Mouse (Mus musculus): Measurements from ENCODE around the gene Olfr1205. TPM values are rescaled to one million over a fixed set of nuclear protein-coding genes. Genes with fewer than 3 reads are reported as not detected.

Gene Olfr1205
- not detected for polyA plus RNA-seq (2017; shearing (Covaris generic))

DNA sequence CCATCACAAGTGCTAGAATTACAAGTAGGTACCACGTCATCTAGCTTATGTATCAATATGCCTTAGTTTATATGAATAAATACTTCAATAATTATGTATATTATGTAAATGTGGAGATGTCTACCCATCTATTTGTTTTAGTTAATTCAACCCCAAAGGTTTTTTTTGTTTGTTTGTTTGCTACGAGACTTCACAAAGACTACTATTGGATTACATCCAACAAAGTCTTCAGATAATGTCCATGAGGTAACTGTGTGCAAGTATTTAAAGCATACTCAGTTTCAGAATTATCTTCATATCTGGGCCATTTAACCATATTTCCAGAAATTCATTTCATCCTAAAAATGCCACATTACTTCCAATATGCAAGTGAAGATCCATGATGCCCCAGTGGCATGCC is at the start of gene Olfr1205:
Gene Olfr1205 (plus strand): TSS at position 301 of the 400 bp plus-strand sequence.

DNA sequence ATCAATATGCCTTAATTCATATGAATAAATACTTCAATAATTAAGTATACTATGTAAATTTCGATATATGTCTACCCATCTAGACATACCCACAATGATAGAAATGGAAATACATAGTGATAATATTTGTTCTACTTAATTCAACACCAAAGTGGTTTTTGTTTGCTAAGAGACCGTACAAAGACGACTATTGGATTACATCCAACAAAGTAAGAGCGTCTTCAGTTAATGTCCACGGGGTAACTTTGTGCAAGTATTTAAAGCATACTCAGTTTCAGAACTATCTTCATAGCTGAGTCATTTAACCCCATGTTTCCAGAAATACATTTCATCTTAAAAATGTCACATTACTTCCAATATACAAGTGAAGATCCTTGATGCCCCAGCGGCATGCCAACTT is 36.8 kb upstream of the Olfr1205 start, which contains the start of gene Olfr1201:
Gene Olfr1201 (plus strand): TSS at position 301 of the 400 bp plus-strand sequence.

DNA sequence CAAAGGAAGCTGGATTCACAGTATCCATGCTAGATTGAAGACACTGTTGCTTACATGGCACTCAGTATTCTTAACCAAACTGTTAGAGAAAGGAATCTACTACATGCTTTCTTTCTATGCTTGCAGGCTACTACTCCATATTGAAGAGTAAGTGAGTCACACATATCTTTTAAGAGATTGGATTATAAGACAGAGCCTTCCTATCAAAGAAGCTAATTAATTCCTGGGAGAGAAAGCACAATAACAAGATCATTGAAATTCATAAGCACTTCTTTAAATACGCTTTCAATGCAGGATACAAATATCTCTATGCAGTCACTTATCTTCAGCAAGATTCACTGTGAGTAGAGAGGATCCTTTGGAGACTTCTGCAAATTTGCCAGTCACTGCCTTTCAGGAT is 15.3 kb upstream of the Olfr1205 start, which contains the start of gene Olfr1202:
Gene Olfr1202 (plus strand): TSS at position 301 of the 400 bp plus-strand sequence.

DNA sequence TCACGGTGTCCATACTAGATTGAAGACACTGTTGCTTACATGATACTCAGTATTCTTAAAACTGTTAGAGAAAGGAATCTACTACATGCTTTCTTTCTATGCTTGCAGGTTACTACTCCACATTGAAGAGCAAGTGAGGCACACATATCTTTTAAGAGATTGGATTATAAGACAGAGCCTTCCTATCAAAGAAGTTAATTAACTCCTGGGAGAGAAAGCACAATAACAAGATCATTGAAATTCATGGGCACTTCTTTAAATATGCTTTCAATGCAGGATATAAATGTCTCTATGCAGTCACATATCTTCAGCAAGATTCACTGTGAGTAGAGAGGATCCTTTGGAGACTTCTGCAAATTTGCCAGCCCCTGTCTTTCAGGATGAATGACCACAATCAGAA is 19.5 kb downstream of the Olfr1205 start, which contains the start of gene Olfr1204:
Gene Olfr1204 (plus strand): TSS at position 301 of the 400 bp plus-strand sequence.

DNA sequence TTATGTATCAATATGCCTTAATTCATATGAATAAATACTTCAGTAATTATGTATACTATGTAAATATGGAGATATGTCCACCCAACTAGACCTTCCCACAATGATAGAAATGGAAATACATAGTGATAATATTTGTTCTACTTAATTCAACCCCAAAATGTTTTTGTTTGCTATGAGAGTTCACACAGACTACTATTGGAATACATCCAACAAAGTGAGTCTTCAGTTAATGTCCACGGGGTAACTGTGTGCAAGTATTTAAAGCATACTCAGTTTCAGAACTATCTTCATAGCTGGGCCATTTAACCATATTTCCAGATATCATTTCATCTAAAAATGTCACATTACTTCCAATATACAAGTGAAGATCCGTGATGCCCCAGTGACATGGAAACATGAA is 33.4 kb downstream of the Olfr1205 start, which contains the start of gene Olfr1206:
Gene Olfr1206 (plus strand): TSS at position 301 of the 400 bp plus-strand sequence.

Other genes with a start within 250 kb of the Olfr1205 start
- gene Olfr1189, start 243.3 kb upstream of the Olfr1205 start, polyA plus RNA-seq (2017; shearing (Covaris generic)) = not detected
- gene Olfr1191-ps1, start 189.2 kb upstream of the Olfr1205 start, polyA plus RNA-seq (2017; shearing (Covaris generic)) = not detected
- not detected for gene Olfr1192-ps1, start 181.2 kb upstream of the Olfr1205 start, polyA plus RNA-seq (2017; shearing (Covaris generic))
- not detected for gene Olfr1193, start 154.1 kb upstream of the Olfr1205 start, polyA plus RNA-seq (2017; shearing (Covaris generic))
- gene Olfr1195, start 140.6 kb upstream of the Olfr1205 start, polyA plus RNA-seq (2017; shearing (Covaris generic)) = not detected
- not detected for gene Olfr1196, start 125.1 kb upstream of the Olfr1205 start, polyA plus RNA-seq (2017; shearing (Covaris generic))
- not detected for gene Olfr1197, start 97.4 kb upstream of the Olfr1205 start, polyA plus RNA-seq (2017; shearing (Covaris generic))
- gene Olfr1198, start 78.4 kb upstream of the Olfr1205 start, polyA plus RNA-seq (2017; shearing (Covaris generic)) = 0.16 TPM
- gene Olfr1199, start 69.3 kb upstream of the Olfr1205 start, polyA plus RNA-seq (2017; shearing (Covaris generic)) = not detected
- not detected for gene Olfr1200, start 59.2 kb upstream of the Olfr1205 start, polyA plus RNA-seq (2017; shearing (Covaris generic))
- gene Olfr1201, start 36.7 kb upstream of the Olfr1205 start, polyA plus RNA-seq (2017; shearing (Covaris generic)) = not detected
- gene Olfr1202, start 15.2 kb upstream of the Olfr1205 start, polyA plus RNA-seq (2017; shearing (Covaris generic)) = not detected
- not detected for gene Olfr1204, start 19.6 kb downstream of the Olfr1205 start, polyA plus RNA-seq (2017; shearing (Covaris generic))
- gene Olfr1206, start 33.5 kb downstream of the Olfr1205 start, polyA plus RNA-seq (2017; shearing (Covaris generic)) = not detected
- not detected for gene Olfr1208, start 72.6 kb downstream of the Olfr1205 start, polyA plus RNA-seq (2017; shearing (Covaris generic))
- not detected for gene Olfr1209, start 85.4 kb downstream of the Olfr1205 start, polyA plus RNA-seq (2017; shearing (Covaris generic))
- not detected for gene Olfr1211, start 108.4 kb downstream of the Olfr1205 start, polyA plus RNA-seq (2017; shearing (Covaris generic))
- gene Olfr1212, start 124.2 kb downstream of the Olfr1205 start, polyA plus RNA-seq (2017; shearing (Covaris generic)) = not detected
- not detected for gene Gm13762, start 150.5 kb downstream of the Olfr1205 start, polyA plus RNA-seq (2017; shearing (Covaris generic))
- gene Olfr1214, start 162.9 kb downstream of the Olfr1205 start, polyA plus RNA-seq (2017; shearing (Covaris generic)) = not detected
- gene Olfr1215, start 177.2 kb downstream of the Olfr1205 start, polyA plus RNA-seq (2017; shearing (Covaris generic)) = not detected
- gene Olfr1216, start 188.6 kb downstream of the Olfr1205 start, polyA plus RNA-seq (2017; shearing (Covaris generic)) = not detected
- gene Olfr1217, start 202.3 kb downstream of the Olfr1205 start, polyA plus RNA-seq (2017; shearing (Covaris generic)) = not detected
- not detected for gene Olfr1218, start 231.4 kb downstream of the Olfr1205 start, polyA plus RNA-seq (2017; shearing (Covaris generic))

All from activated CD4-positive, CD25-positive, alpha-beta regulatory T cell, adult 9 weeks (primary cell).